Mouse (Mus musculus): ENCODE results near the gene Rtn1.
"Not testable (repeated sequence)": the region's sequence is repeated elsewhere in the genome, so short reads cannot be mapped to it uniquely, and the experiment has no call there.

The Rtn1 gene

GRCm38 (mm10) chr12:72324210-72324871 is 84.5 kb downstream of the Rtn1 start:
- no peak for DNase-seq (ENCODE audit: low spot score)

DNA sequence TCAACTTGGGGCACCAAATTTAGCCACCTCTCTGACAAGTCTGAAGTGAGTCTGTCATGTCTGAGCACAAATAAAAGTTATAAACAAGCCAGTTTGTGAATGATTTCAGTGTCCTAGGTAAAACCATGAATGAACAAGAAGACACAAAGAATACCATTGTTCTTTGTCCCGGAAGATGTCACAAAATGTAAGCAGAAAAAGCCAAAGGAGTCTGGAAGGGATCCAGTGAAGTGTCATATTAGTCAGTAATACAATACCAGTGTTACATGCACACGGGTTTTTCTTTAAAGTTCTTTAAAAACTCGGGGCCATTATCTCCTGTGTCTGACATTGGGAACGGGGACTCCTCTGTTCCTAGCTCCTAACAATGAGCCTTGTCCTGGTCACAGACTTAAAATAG is 85.1 kb downstream of the Rtn1 start:
- no peak for DNase-seq (ENCODE audit: low spot score)

- no peak for DNase-seq (ENCODE audit: low spot score)
Measured at GRCm38 (mm10) chr12:72315732-72316465, 93.0 kb downstream of the Rtn1 start.

- no peak for DNase-seq (ENCODE audit: low spot score)
Measured at GRCm38 (mm10) chr12:72310818-72311217, 98.0 kb downstream of the Rtn1 start.

- no peak for DNase-seq (ENCODE audit: low spot score)
Measured at GRCm38 (mm10) chr12:72308506-72308905, 100.3 kb downstream of the Rtn1 start.

- no peak for DNase-seq (ENCODE audit: low spot score)
Measured at GRCm38 (mm10) chr12:72306281-72306680, 102.6 kb downstream of the Rtn1 start.

- no peak for DNase-seq (ENCODE audit: low spot score)
Measured at GRCm38 (mm10) chr12:72305421-72305820, 103.4 kb downstream of the Rtn1 start.

GRCm38 (mm10) chr12:72304985-72305384 is 103.9 kb downstream of the Rtn1 start:
- no peak for DNase-seq (ENCODE audit: low spot score)

DNA sequence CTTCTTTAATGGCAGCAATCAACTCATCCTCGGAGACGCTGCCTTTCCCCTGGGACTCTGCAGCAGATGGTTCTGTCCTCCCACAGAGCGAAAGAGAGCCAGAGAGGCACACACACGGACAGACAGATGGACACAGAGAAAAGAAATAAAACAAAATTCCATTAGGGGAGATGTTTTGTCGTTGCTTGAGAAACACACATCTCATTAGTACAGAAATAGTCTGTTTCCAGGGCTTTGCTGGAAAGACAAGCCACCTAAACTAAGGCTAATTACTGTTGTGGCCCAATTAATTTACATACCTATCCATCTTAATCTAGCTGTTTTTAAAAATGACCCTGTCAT is 104.5 kb downstream of the Rtn1 start:
- no peak for DNase-seq (ENCODE audit: low spot score)

DNA sequence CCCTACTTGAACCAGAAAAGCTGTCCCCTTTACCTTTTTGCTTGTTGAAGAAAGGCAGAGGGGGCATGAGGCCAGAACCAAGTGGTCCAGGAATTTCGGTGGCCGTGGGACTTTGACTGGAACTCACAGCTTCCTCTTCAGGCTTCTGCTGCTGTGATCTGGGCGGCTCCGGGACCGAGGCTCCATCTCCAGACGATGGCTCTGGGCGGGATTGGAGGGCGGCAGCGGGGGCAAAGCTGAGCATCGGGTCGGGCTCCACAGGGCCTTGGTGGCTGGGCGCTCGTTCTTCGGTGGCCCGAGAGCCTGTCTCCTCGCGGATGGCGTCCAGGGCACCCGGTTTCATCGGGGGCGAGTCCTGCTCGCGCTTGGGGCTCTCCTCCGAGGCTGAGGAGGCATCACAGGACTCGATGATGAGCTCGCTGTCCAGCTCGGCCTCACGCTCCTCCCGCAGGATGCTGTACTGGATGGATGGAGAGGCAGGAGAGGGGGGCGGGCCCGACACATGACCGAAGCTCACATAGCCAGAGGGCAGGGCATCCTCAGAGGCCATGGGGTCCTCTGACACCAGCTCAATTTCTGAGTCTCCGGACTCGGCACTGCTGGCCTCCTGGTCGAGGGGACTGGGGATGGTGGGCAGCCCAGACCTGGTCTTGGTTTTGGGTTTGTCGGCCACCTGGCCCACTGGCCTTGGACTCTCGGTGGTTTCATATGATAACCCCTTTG is 105.1 kb downstream of the Rtn1 start:
- no peak for DNase-seq (ENCODE audit: low spot score)

GRCm38 (mm10) chr12:72301431-72301830 is 107.4 kb downstream of the Rtn1 start:
- DNase-seq (ENCODE audit: low spot score) = no peak

DNA sequence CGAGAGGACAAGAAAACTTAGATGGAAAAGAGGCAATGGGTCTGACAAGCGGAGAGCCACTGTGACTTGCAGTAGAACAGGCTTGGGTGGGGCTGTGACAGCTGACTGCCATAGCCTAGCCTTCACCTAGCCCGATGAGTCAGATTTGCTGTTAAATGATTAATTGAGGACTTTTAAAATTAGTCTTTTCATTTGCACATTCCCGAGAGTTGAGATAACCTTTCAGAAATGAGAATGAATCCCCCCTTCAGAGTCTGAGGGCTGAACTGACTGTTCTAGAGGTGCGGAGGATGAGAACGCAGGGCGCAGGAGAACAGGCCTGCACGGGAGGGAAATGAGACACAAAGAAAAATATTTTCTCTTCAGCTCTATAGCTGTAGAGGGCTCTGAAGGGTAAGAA is 107.9 kb downstream of the Rtn1 start:
- DNase-seq (ENCODE audit: low spot score) = no peak

DNA sequence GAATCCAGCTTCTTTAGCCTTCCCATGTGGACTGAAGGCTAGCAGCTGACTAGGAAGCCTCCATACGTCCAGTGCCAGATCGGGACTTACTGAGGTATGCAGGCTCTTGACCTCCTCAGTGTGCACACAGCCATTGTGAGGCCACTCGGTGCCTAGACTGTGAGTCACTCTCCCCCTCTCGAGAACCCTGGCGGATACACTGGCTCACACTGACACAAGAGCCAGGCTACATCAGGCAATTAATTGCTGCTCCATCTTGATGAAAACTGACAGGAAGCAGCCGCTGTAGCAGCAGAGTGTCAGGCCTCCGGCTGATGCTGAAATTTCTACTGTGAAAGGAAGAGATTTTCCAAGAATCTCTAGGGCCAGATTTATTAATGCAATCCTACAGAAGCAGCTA is 110.6 kb downstream of the Rtn1 start:
- no peak for DNase-seq (ENCODE audit: low spot score)

GRCm38 (mm10) chr12:72296552-72296951 is 112.3 kb downstream of the Rtn1 start:
- no peak for DNase-seq (ENCODE audit: low spot score)

GRCm38 (mm10) chr12:72293185-72293584 is 115.7 kb downstream of the Rtn1 start:
- DNase-seq (ENCODE audit: low spot score) = not testable (repeated sequence)

- DNase-seq (ENCODE audit: low spot score) = no peak
Measured at GRCm38 (mm10) chr12:72292566-72292965, 116.3 kb downstream of the Rtn1 start.

DNA sequence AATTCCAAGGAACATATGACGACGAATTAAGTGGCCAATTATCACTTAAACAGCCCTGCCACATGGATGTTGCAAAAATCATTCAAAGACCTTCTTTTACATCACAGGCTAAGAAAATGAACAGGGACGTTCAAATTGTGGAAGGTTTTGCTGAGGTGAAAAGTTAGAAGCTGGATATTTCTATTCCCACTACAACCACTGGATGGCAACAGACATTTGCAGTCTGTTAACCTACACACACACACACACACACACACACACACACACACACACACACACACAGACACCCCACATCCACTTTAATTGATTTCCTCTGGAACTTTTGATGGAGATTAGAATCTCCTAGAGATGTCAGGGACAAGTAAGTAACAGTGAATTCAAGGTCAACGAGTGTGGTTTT is 117.6 kb downstream of the Rtn1 start:
- no peak for DNase-seq (ENCODE audit: low spot score)

- DNase-seq (ENCODE audit: low spot score) = no peak
Measured at GRCm38 (mm10) chr12:72288215-72288614, 120.6 kb downstream of the Rtn1 start.

GRCm38 (mm10) chr12:72287332-72288004 is 121.4 kb downstream of the Rtn1 start:
- DNase-seq (ENCODE audit: low spot score) = no peak

DNA sequence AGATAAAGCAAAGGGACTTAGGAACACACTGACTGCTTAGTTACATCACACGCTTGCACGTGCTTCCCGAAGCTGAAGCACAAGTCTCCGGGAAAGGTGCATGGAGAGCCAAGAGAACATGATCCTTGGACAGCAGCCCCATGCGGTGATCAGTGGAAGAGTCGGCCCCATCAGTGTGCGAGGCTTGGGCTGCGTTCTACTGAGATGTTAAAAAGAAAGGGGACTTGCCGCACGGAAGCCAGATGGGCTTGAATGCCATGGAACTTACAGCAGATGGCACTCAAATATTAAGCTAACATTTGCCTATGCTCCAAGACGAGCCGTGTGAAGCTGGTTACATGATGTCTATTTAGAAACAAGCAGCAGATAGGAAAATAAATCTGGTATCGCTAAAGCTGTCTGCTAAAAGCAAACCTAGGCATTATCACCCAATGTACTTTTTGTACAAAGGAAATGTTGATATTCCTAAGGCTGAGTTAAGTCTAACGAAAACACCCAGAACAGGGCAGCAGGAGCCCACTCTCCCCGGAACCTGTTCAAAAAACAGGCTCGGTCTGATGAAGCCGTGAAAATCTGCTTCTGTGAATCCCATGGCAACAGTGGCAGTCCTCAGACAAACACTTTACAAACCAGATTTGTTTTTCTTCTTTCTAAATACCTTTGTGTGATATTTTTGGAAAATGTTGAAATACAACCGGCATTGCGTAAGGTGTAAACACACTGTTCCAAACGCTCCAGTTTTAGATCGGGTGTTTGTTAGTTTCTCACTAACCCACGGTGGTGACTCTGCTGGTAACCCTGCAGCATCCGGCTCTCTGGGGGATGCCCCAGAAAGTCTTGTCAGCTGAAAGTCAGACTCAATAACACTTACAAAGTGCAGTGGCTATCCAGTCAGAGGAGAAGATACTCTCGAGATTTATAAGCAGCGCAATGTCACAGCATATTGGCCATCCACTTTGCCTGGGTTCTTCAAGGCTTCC is 123.2 kb downstream of the Rtn1 start:
- no peak for DNase-seq (ENCODE audit: low spot score)

DNA sequence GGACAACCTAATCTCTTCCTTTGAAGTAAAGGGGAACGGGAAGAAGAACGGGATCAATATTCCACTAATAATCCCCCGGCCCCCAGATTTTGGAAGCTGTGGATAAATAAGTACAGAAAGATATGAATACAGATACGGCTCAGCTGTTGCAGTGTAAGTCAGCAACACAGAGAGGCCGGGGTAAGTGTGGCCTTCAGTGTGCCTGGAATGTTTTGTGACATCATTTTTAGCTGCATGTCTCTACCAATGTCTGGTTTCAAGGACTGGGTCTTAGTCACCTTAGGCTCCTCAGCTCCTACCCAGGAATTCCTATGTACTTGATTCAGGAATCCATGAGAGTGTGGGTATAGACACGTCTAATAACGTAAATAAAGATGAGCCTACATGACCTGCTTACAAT is 124.3 kb downstream of the Rtn1 start:
- DNase-seq (ENCODE audit: low spot score) = no peak

Data from T-cell, adult 2 months (primary cell).